Mouse (Mus musculus): Measurements from ENCODE around the gene Selenon. TPM values are rescaled to one million over a fixed set of nuclear protein-coding genes. Genes with fewer than 3 reads are reported as not detected.

Gene Selenon
- total and polyA plus RNA-seq, 3 experiments = 0.05 TPM; not detected in 2

GRCm38 (mm10) chr4:134594731-134595439 is 42.9 kb upstream of the Selenon start:
- Histone ChIP-seq H3K9me3 (replicated peaks) (no peaks in the 10 kb centered on the region), H3K27me3 (ENCODE audit: insufficient read depth, low read length) (peaks cover 38% of the 10 kb centered on the region), H3K4me3 (ENCODE audit: low read depth, low read length) (no peak overlapping the region), H3K36me3 (replicated peaks) (no peaks in the 10 kb centered on the region), H3K4me1 (ENCODE audit: insufficient read depth, low read depth, low read length) (peaks cover 27% of the 10 kb centered on the region)
- TF ChIP-seq TAL1 (conservative IDR thresholded peaks at IDR 0.05; ENCODE audit: low read depth, low read length) = no peak
- TF ChIP-seq GATA2 (IDR thresholded peaks at IDR 0.05; ENCODE audit: borderline replicate concordance, low read depth, low read length) = no peak
- no peak for TF ChIP-seq GATA1 (IDR thresholded peaks at IDR 0.05; ENCODE audit: borderline replicate concordance, low read length)
- no peak for DNase-seq (ENCODE audit: low spot score)
- ATAC-seq (ENCODE audit: extremely low read depth, insufficient number of reproducible peaks, low FRiP score, poor library complexity, severe bottlenecking) = no peak

- H3K9me3 ChIP-seq (replicated peaks) = no peaks in the 10 kb centered on the region
- peaks cover 46% of the 10 kb centered on the region for H3K27me3 ChIP-seq (ENCODE audit: insufficient read depth, low read length)
- DNase-seq (ENCODE audit: low spot score) (no peak), ATAC-seq (ENCODE audit: extremely low read depth, insufficient number of reproducible peaks, low FRiP score, poor library complexity, severe bottlenecking) (no peak)
- H3K4me1 ChIP-seq (ENCODE audit: insufficient read depth, low read depth, low read length) = peaks cover 25% of the 10 kb centered on the region
- TF ChIP-seq GATA2 (IDR thresholded peaks at IDR 0.05; ENCODE audit: borderline replicate concordance, low read depth, low read length) (no peak), CTCF (IDR thresholded peaks at IDR 0.05; ENCODE audit: low read depth, low read length) (no peak), POLR2AphosphoS5 (IDR thresholded peaks at IDR 0.05; ENCODE audit: insufficient replicate concordance, low read depth, low read length) (no peak), GATA1 (IDR thresholded peaks at IDR 0.05; ENCODE audit: borderline replicate concordance, low read length) (no peak)
- no peak overlapping the region for H3K4me3 ChIP-seq (ENCODE audit: low read depth, low read length)
- no peaks in the 10 kb centered on the region for H3K36me3 ChIP-seq (replicated peaks)
Measured at GRCm38 (mm10) chr4:134592442-134592841, 40.5 kb upstream of the Selenon start.

- ATAC-seq (ENCODE audit: extremely low read depth, insufficient number of reproducible peaks, low FRiP score, poor library complexity, severe bottlenecking) (no peak), DNase-seq (ENCODE audit: low spot score) (no peak)
- H3K36me3 ChIP-seq (replicated peaks) = no peaks in the 10 kb centered on the region
- no peaks in the 10 kb centered on the region for H3K9me3 ChIP-seq (replicated peaks)
- H3K4me1 ChIP-seq (ENCODE audit: insufficient read depth, low read depth, low read length) = peaks cover 18% of the 10 kb centered on the region
- peaks cover 37% of the 10 kb centered on the region for H3K27me3 ChIP-seq (ENCODE audit: insufficient read depth, low read length)
- TF ChIP-seq POLR2AphosphoS5 (IDR thresholded peaks at IDR 0.05; ENCODE audit: insufficient replicate concordance, low read depth, low read length) (no peak), GATA1 (IDR thresholded peaks at IDR 0.05; ENCODE audit: borderline replicate concordance, low read length) (no peak), CTCF (IDR thresholded peaks at IDR 0.05; ENCODE audit: low read depth, low read length) (no peak), TAL1 (conservative IDR thresholded peaks at IDR 0.05; ENCODE audit: low read depth, low read length) (no peak), GATA2 (IDR thresholded peaks at IDR 0.05; ENCODE audit: borderline replicate concordance, low read depth, low read length) (no peak)
- no peak overlapping the region for H3K4me3 ChIP-seq (ENCODE audit: low read depth, low read length)
Measured at GRCm38 (mm10) chr4:134591506-134592061, 39.6 kb upstream of the Selenon start.

GRCm38 (mm10) chr4:134590227-134590926 is 38.4 kb upstream of the Selenon start:
- Histone ChIP-seq H3K4me1 (ENCODE audit: insufficient read depth, low read depth, low read length) (peaks cover 16% of the 10 kb centered on the region), H3K27me3 (ENCODE audit: insufficient read depth, low read length) (peaks cover 36% of the 10 kb centered on the region), H3K36me3 (replicated peaks) (no peaks in the 10 kb centered on the region), H3K4me3 (ENCODE audit: low read depth, low read length) (no peak overlapping the region), H3K9me3 (replicated peaks) (no peaks in the 10 kb centered on the region)
- DNase-seq (ENCODE audit: low spot score) (no peak), ATAC-seq (ENCODE audit: extremely low read depth, insufficient number of reproducible peaks, low FRiP score, poor library complexity, severe bottlenecking) (no peak)
- no peak for TF ChIP-seq TAL1 (conservative IDR thresholded peaks at IDR 0.05; ENCODE audit: low read depth, low read length)
- no peak for TF ChIP-seq GATA1 (IDR thresholded peaks at IDR 0.05; ENCODE audit: borderline replicate concordance, low read length)
- TF ChIP-seq GATA2 (IDR thresholded peaks at IDR 0.05; ENCODE audit: borderline replicate concordance, low read depth, low read length) = no peak
- TF ChIP-seq CTCF (IDR thresholded peaks at IDR 0.05; ENCODE audit: low read depth, low read length) = no peak

GRCm38 (mm10) chr4:134589786-134590185 is 37.8 kb upstream of the Selenon start:
- no peak for ATAC-seq (ENCODE audit: extremely low read depth, insufficient number of reproducible peaks, low FRiP score, poor library complexity, severe bottlenecking)
- Histone ChIP-seq H3K27me3 (ENCODE audit: insufficient read depth, low read length) (peaks cover 40% of the 10 kb centered on the region), H3K4me1 (ENCODE audit: insufficient read depth, low read depth, low read length) (peaks cover 10% of the 10 kb centered on the region; the same call in 1 of the 2 replicates), H3K36me3 (replicated peaks) (no peaks in the 10 kb centered on the region), H3K9me3 (replicated peaks) (no peaks in the 10 kb centered on the region), H3K4me3 (ENCODE audit: low read depth, low read length) (no peak overlapping the region)
- no peak for TF ChIP-seq TAL1 (conservative IDR thresholded peaks at IDR 0.05; ENCODE audit: low read depth, low read length)
- TF ChIP-seq CTCF (IDR thresholded peaks at IDR 0.05; ENCODE audit: low read depth, low read length) = no peak
- TF ChIP-seq GATA1 (IDR thresholded peaks at IDR 0.05; ENCODE audit: borderline replicate concordance, low read length) = no peak
- no peak for TF ChIP-seq GATA2 (IDR thresholded peaks at IDR 0.05; ENCODE audit: borderline replicate concordance, low read depth, low read length)
- TF ChIP-seq POLR2AphosphoS5 (IDR thresholded peaks at IDR 0.05; ENCODE audit: insufficient replicate concordance, low read depth, low read length) = no peak
- DNase-seq (ENCODE audit: low spot score) = no peak

- no peaks in the 10 kb centered on the region for H3K36me3 ChIP-seq (replicated peaks)
- ATAC-seq (ENCODE audit: extremely low read depth, insufficient number of reproducible peaks, low FRiP score, poor library complexity, severe bottlenecking) = no peak
Measured at GRCm38 (mm10) chr4:134588951-134589350, 37.0 kb upstream of the Selenon start.

More at GRCm38 (mm10) chr4:134588951-134589350, 37.0 kb upstream of the Selenon start:
- Histone ChIP-seq H3K4me3 (ENCODE audit: low read depth, low read length) (no peak overlapping the region), H3K4me1 (ENCODE audit: insufficient read depth, low read depth, low read length) (peaks cover 10% of the 10 kb centered on the region), H3K27me3 (ENCODE audit: insufficient read depth, low read length) (peaks cover 45% of the 10 kb centered on the region), H3K9me3 (replicated peaks) (no peaks in the 10 kb centered on the region)
- no peak for DNase-seq (ENCODE audit: low spot score)
- TF ChIP-seq GATA2 (IDR thresholded peaks at IDR 0.05; ENCODE audit: borderline replicate concordance, low read depth, low read length) (no peak), CTCF (IDR thresholded peaks at IDR 0.05; ENCODE audit: low read depth, low read length) (no peak), GATA1 (IDR thresholded peaks at IDR 0.05; ENCODE audit: borderline replicate concordance, low read length) (no peak), POLR2AphosphoS5 (IDR thresholded peaks at IDR 0.05; ENCODE audit: insufficient replicate concordance, low read depth, low read length) (no peak), TAL1 (conservative IDR thresholded peaks at IDR 0.05; ENCODE audit: low read depth, low read length) (no peak)

Measured in G1E (cell line).